Mouse (Mus musculus): ENCODE results near the gene Tex29. TPM values are rescaled to one million over a fixed set of nuclear protein-coding genes. Genes with fewer than 3 reads are reported as not detected.

Tex29 gene
- total RNA-seq, 1 experiment = not detected

DNA sequence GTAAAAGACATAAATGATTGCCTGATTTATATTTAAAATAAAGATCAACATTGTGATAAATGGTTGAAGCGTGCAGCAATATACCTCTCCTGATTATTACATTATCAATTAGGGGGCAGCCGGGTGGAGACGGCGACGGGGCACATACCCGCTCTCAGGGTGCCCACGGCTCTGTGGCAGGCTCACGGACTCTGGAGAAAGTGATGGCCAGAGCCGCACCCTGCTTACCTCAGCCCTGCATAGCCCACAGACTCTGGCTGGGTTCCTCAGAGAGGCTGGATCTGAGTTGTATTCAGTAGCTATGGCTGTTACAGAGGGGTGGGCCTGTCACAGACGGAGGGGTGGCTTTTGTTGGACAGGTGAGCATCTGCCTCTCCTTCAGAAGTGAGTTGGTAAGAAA lies 56.4 kb downstream of the Tex29 start:
- no peak overlapping the region for H3K27ac ChIP-seq (ENCODE audit: insufficient read depth, low read depth, low read length, poor library complexity, severe bottlenecking)
- H3K36me3 ChIP-seq (ENCODE audit: control insufficient read depth, insufficient read depth, low read length, poor library complexity, severe bottlenecking) = no peaks in the 10 kb centered on the region
- H3K4me1 ChIP-seq (ENCODE audit: control insufficient read depth in 2 of 2, insufficient read depth in 2 of 2, low read length in 2 of 2, poor library complexity in 1 of 2) = no peaks in the 10 kb centered on the region
- TF ChIP-seq MAFK (IDR thresholded peaks at IDR 0.05; ENCODE audit: insufficient read depth, low read depth, low read length) (no peak), ZNF384 (IDR thresholded peaks at IDR 0.05; ENCODE audit: low read depth, low read length) (no peak), HCFC1 (IDR thresholded peaks at IDR 0.05; ENCODE audit: borderline replicate concordance, insufficient read depth, low read length) (no peak), CHD2 (IDR thresholded peaks at IDR 0.05; ENCODE audit: low read depth, low read length) (no peak), ZC3H11A (IDR thresholded peaks at IDR 0.05; ENCODE audit: borderline replicate concordance, low read depth, low read length) (no peak)
- H3K9ac ChIP-seq (ENCODE audit: insufficient read depth, low read depth, low read length, poor library complexity, severe bottlenecking) = no peak overlapping the region
- H3K4me3 ChIP-seq (ENCODE audit: insufficient read depth in 1 of 2, low read depth in 1 of 2, low read length in 2 of 2, poor library complexity in 1 of 2, severe bottlenecking in 1 of 2) = no peak overlapping the region
- H3K9me3 ChIP-seq (ENCODE audit: control insufficient read depth, insufficient read depth, low read depth, low read length) = no peaks in the 10 kb centered on the region
- no peak for DNase-seq (ENCODE audit: low read depth, low spot score)
- in situ Hi-C loops (cut with MboI; ENCODE audit: low sequenced_read_pairs in 2 of 2, unreplicated experiment in 2 of 2) = no loop called here

- TF ChIP-seq CHD2 (IDR thresholded peaks at IDR 0.05; ENCODE audit: low read depth, low read length) (no peak), HCFC1 (IDR thresholded peaks at IDR 0.05; ENCODE audit: borderline replicate concordance, insufficient read depth, low read length) (no peak), ZNF384 (IDR thresholded peaks at IDR 0.05; ENCODE audit: low read depth, low read length) (no peak), ZC3H11A (IDR thresholded peaks at IDR 0.05; ENCODE audit: borderline replicate concordance, low read depth, low read length) (no peak), MAFK (IDR thresholded peaks at IDR 0.05; ENCODE audit: insufficient read depth, low read depth, low read length) (no peak)
- H3K9me3 ChIP-seq (ENCODE audit: control insufficient read depth, insufficient read depth, low read depth, low read length) = no peaks in the 10 kb centered on the region
- H3K36me3 ChIP-seq (ENCODE audit: control insufficient read depth, insufficient read depth, low read length, poor library complexity, severe bottlenecking) = no peaks in the 10 kb centered on the region
- no peaks in the 10 kb centered on the region for H3K4me1 ChIP-seq (ENCODE audit: control insufficient read depth in 2 of 2, insufficient read depth in 2 of 2, low read length in 2 of 2, poor library complexity in 1 of 2)
- H3K9ac ChIP-seq (ENCODE audit: insufficient read depth, low read depth, low read length, poor library complexity, severe bottlenecking) = no peak overlapping the region
- in situ Hi-C loops (cut with MboI; ENCODE audit: low sequenced_read_pairs in 2 of 2, unreplicated experiment in 2 of 2) = no loop called here
- H3K4me3 ChIP-seq (ENCODE audit: insufficient read depth in 1 of 2, low read depth in 1 of 2, low read length in 2 of 2, poor library complexity in 1 of 2, severe bottlenecking in 1 of 2) = no peak overlapping the region
- DNase-seq (ENCODE audit: low read depth, low spot score) = no peak
- H3K27ac ChIP-seq (ENCODE audit: insufficient read depth, low read depth, low read length, poor library complexity, severe bottlenecking) = no peak overlapping the region
Observed at GRCm38 (mm10) chr8:11898814-11899213, 58.5 kb downstream of the Tex29 start.

Other genes starting within 250 kb of the Tex29 start
- gene Ankrd10, start 204.7 kb upstream of the Tex29 start, total RNA-seq (2012; rRNA removed) = 165 and 235 TPM in 2 replicates
- gene 1700016D06Rik, start 139.4 kb upstream of the Tex29 start, total RNA-seq (2012; rRNA removed) = 0.95 and 2.1 TPM in 2 replicates
- gene Arhgef7, start 112.8 kb upstream of the Tex29 start, total RNA-seq (2012; rRNA removed) = 33.0 and 35.8 TPM in 2 replicates